In the genomic region with DNA sequence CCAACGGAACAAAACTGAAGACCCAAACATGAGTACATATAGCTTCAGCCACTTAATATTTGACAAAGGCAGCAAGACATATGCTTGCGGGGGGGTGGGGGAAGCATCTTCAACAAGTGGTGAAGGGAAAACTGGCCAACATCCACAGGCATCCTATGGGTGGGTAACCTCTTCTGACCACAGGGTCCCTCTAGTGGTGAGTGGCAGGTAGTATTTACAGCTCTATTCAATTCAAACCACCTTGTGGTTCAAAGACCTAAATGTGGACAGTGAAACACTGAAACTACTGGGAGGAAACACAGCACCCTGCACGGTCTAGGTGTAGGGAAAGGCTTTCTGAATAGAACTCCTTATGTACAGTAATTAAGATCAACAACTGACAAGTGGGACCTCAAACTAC, we compare ENCODE assay signal across 8 mouse cellular contexts. TPM values are rescaled to one million over a fixed set of nuclear protein-coding genes. Genes with fewer than 3 reads are reported as not detected.
DNase-seq lines count a peak whose midpoint lies in the region; ATAC-seq and TF ChIP-seq lines count a peak whose summit lies in the region.

No protein-coding gene starts in this region.

- peak; percentile 60 for DNase-seq in intestine, embryonic 14.5 days (ENCODE audit: low spot score)
- DNase-seq in adipocyte (ENCODE audit: low spot score), result peak; percentile 53
- no peak for DNase-seq in lung, adult 2 months
- peak; percentile 47 to 56 for DNase-seq in spleen, postnatal 36 days (ENCODE audit: low spot score in 2 of 2)
- no peak for DNase-seq in layer of hippocampus, adult 9-10 months (ENCODE audit: low spot score)

- peaks cover 11% of the 10 kb centered on the region; the same call in 1 of the 2 replicates for H3K36me3 ChIP-seq in intestine, embryonic 14.5 days (ENCODE audit: control insufficient read depth, insufficient read depth, low read length)
- no peaks in the 10 kb centered on the region for H3K36me3 ChIP-seq in intestine, embryonic 16.5 days (ENCODE audit: control insufficient read depth, insufficient read depth, low read length)

- H3K27me3 ChIP-seq in intestine, embryonic 14.5 days (replicated peaks; ENCODE audit: control insufficient read depth, insufficient read depth, low read length), result no peaks in the 10 kb centered on the region
- H3K27me3 ChIP-seq in intestine, embryonic 16.5 days (replicated peaks; ENCODE audit: control insufficient read depth, insufficient read depth, low read length), result no peaks in the 10 kb centered on the region

- 0 out of 2 replicates have a peak, but pooled peaks have one; percentile 4 for ATAC-seq in intestine, embryonic 14.5 days (replicated peaks; ENCODE audit: low FRiP score, low TSS enrichment, low read depth)
- no peak for ATAC-seq in intestine, embryonic 16.5 days
- peak; percentile 82 for ATAC-seq in CD4-positive, CD25-positive, alpha-beta regulatory T cell, adult 4 months
- ATAC-seq in granulocyte monocyte progenitor cell, adult 5-6 weeks (replicated peaks; ENCODE audit: poor library complexity, severe bottlenecking), result peak; percentile 91

- no peak for TF ChIP-seq POLR2A in lung, adult 2 months (IDR thresholded peaks at IDR 0.05; ENCODE audit: borderline replicate concordance, extremely low read depth, low read depth, low read length)

- H3K9me3 ChIP-seq in intestine, embryonic 14.5 days (ENCODE audit: control insufficient read depth, low read length), result no peaks in the 10 kb centered on the region
- no peaks in the 10 kb centered on the region for H3K9me3 ChIP-seq in intestine, embryonic 16.5 days (ENCODE audit: control insufficient read depth, low read length)

- WGBS in intestine, embryonic 14.5 days, result 41% methylated on average over 3 of the region's 3 CpGs
- WGBS in intestine, embryonic 16.5 days, result 44% methylated on average over 3 of the region's 3 CpGs
- WGBS in lung, adult 2 months, result 40% methylated on average over 3 of the region's 3 CpGs

- TF ChIP-seq CTCF in lung, adult 2 months (IDR thresholded peaks at IDR 0.05; ENCODE audit: insufficient read depth, low read length), result peak; percentile 67

- H3K4me2 ChIP-seq in intestine, embryonic 14.5 days (ENCODE audit: low read length), result no peak overlapping the region
- H3K4me2 ChIP-seq in intestine, embryonic 16.5 days (ENCODE audit: low read depth, low read length), result no peak overlapping the region

- H3K27ac ChIP-seq in intestine, embryonic 14.5 days (ENCODE audit: low read depth), result no peak overlapping the region
- no peak overlapping the region for H3K27ac ChIP-seq in intestine, embryonic 16.5 days (ENCODE audit: low read length)

- H3K9ac ChIP-seq in intestine, embryonic 14.5 days (ENCODE audit: low read length), result no peak overlapping the region
- no peak overlapping the region for H3K9ac ChIP-seq in intestine, embryonic 16.5 days (ENCODE audit: low read depth, low read length)

- peaks cover 7% of the 10 kb centered on the region; the same call in 1 of the 2 replicates for H3K4me1 ChIP-seq in intestine, embryonic 14.5 days (replicated peaks; ENCODE audit: control insufficient read depth, insufficient read depth, low read length)
- peaks cover 13% of the 10 kb centered on the region for H3K4me1 ChIP-seq in intestine, embryonic 16.5 days (ENCODE audit: control insufficient read depth, insufficient read depth, low read length)
- H3K4me1 ChIP-seq in lung, adult 2 months (ENCODE audit: control insufficient read depth, insufficient read depth, low read length), result no peaks in the 10 kb centered on the region

- H3K4me3 ChIP-seq in intestine, embryonic 14.5 days (ENCODE audit: low read depth, low read length), result no peak overlapping the region
- H3K4me3 ChIP-seq in intestine, embryonic 16.5 days (ENCODE audit: low read length), result no peak overlapping the region
- no peak overlapping the region for H3K4me3 ChIP-seq in lung, adult 2 months (replicated peaks; ENCODE audit: extremely low read depth, low read depth, low read length)

RNA-seq across cellular contexts. Expression of gene Psmd4, which starts 11.3 kb away (rescaled TPM):
- 237 and 260 TPM in 2 replicates for polyA plus RNA-seq in intestine, embryonic 14.5 days (2014; fragmentation: Nextera tagmentation; extraction: Ambion mirVana)
- polyA plus RNA-seq in intestine, embryonic 16.5 days (2015; fragmentation: Nextera tagmentation; extraction: Ambion mirVana), result 196 and 226 TPM in 2 replicates
- 100 to 1,000 TPM; 171 to 277 TPM for polyA plus RNA-seq in CD4-positive, CD25-positive, alpha-beta regulatory T cell, adult 4 months (2017; shearing (Covaris generic))
- total RNA-seq in granulocyte monocyte progenitor cell, adult 5-6 weeks (2014; fragmentation: Nextera tagmentation), result 112 and 128 TPM in 2 replicates
- 196 and 226 TPM in 2 replicates for total RNA-seq in granulocyte monocyte progenitor cell, adult 5-6 weeks (2017)
- polyA plus RNA-seq in lung, adult 2 months (2012; rRNA removed), result 97.3 and 127 TPM in 2 replicates

RNA-seq across cellular contexts. Expression of gene Zfp687, which starts 38.5 kb away (rescaled TPM):
- polyA plus RNA-seq in intestine, embryonic 14.5 days (2014; fragmentation: Nextera tagmentation; extraction: Ambion mirVana), result 23.9 and 27.8 TPM in 2 replicates
- polyA plus RNA-seq in intestine, embryonic 16.5 days (2015; fragmentation: Nextera tagmentation; extraction: Ambion mirVana), result 16.9 and 17.6 TPM in 2 replicates
- polyA plus RNA-seq in CD4-positive, CD25-positive, alpha-beta regulatory T cell, adult 4 months (2017; shearing (Covaris generic)), result 10 to 100 TPM; 10.9 to 24.0 TPM
- 35.0 and 36.7 TPM in 2 replicates for total RNA-seq in granulocyte monocyte progenitor cell, adult 5-6 weeks (2014; fragmentation: Nextera tagmentation)
- 18.4 and 20.6 TPM in 2 replicates for total RNA-seq in granulocyte monocyte progenitor cell, adult 5-6 weeks (2017)
- polyA plus RNA-seq in lung, adult 2 months (2012; rRNA removed), result 19.2 and 20.6 TPM in 2 replicates

RNA-seq across cellular contexts. Expression of gene Pip5k1a, which starts 53.0 kb away (rescaled TPM):
- 12.5 and 16.0 TPM in 2 replicates for polyA plus RNA-seq in intestine, embryonic 14.5 days (2014; fragmentation: Nextera tagmentation; extraction: Ambion mirVana)
- polyA plus RNA-seq in intestine, embryonic 16.5 days (2015; fragmentation: Nextera tagmentation; extraction: Ambion mirVana), result 14.5 and 15.5 TPM in 2 replicates
- polyA plus RNA-seq in CD4-positive, CD25-positive, alpha-beta regulatory T cell, adult 4 months (2017; shearing (Covaris generic)), result 10 to 100 TPM; 13.4 to 14.3 TPM
- total RNA-seq in granulocyte monocyte progenitor cell, adult 5-6 weeks (2014; fragmentation: Nextera tagmentation), result 22.8 and 23.8 TPM in 2 replicates
- 14.4 and 16.0 TPM in 2 replicates for total RNA-seq in granulocyte monocyte progenitor cell, adult 5-6 weeks (2017)
- polyA plus RNA-seq in lung, adult 2 months (2012; rRNA removed), result 14.6 and 20.4 TPM in 2 replicates

RNA-seq across cellular contexts. Expression of gene Vps72, which starts 57.1 kb away (rescaled TPM):
- polyA plus RNA-seq in intestine, embryonic 14.5 days (2014; fragmentation: Nextera tagmentation; extraction: Ambion mirVana), result 143 and 149 TPM in 2 replicates
- polyA plus RNA-seq in intestine, embryonic 16.5 days (2015; fragmentation: Nextera tagmentation; extraction: Ambion mirVana), result 110 and 120 TPM in 2 replicates
- polyA plus RNA-seq in CD4-positive, CD25-positive, alpha-beta regulatory T cell, adult 4 months (2017; shearing (Covaris generic)), result 10 to 100 TPM; 64.3 to 69.5 TPM
- total RNA-seq in granulocyte monocyte progenitor cell, adult 5-6 weeks (2014; fragmentation: Nextera tagmentation), result 54.8 and 58.1 TPM in 2 replicates
- 50.0 and 62.4 TPM in 2 replicates for total RNA-seq in granulocyte monocyte progenitor cell, adult 5-6 weeks (2017)
- 55.3 and 62.2 TPM in 2 replicates for polyA plus RNA-seq in lung, adult 2 months (2012; rRNA removed)

Comparison
In these comparisons a context has a peak if more than half of its experiments do, and no peak if none do; other contexts are left out.
1. DNase-seq: peak in intestine, embryonic 14.5 days (single experiment), adipocyte (single experiment) and spleen, postnatal 36 days (2 of 2); none in lung, adult 2 months (single experiment) and layer of hippocampus, adult 9-10 months (single experiment).